Mouse (Mus musculus): ENCODE results near the gene Enox2. TPM values are rescaled to one million over a fixed set of nuclear protein-coding genes. Genes with fewer than 3 reads are reported as not detected.
A peak's percentile ranks its signal among the peaks of the same experiment; 100 is the strongest.

Enox2 gene
- 2.0 and 2.2 TPM in 2 replicates for polyA plus RNA-seq (2012; rRNA removed)
- polyA plus RNA-seq (2014; fragmentation: Nextera tagmentation; extraction: Ambion mirVana) = 3.1 and 5.3 TPM in 2 replicates

GRCm38 (mm10) chrX:49287700-49288563 lies at the start of gene Enox2:
Gene Enox2 (minus strand): TSS chrX:49288259.
- Histone ChIP-seq H3K4me1 (replicated peaks; ENCODE audit: control insufficient read depth in 2 of 2, insufficient read depth in 2 of 2, low read length in 1 of 2) (no peaks in the 10 kb centered on the region), H3K9ac (replicated peaks) (peak within 1 kb of the TSS; percentile 68), H3K9me3 (ENCODE audit: control insufficient read depth, low read length) (no peaks in the 10 kb centered on the region), H3K36me3 (replicated peaks; ENCODE audit: control insufficient read depth, insufficient read depth, low read depth) (no peaks in the 10 kb centered on the region), H3K27me3 (ENCODE audit: control insufficient read depth, insufficient read depth, low read length) (no peaks in the 10 kb centered on the region), H3K4me3 (ENCODE audit: insufficient read depth in 1 of 2, low read depth in 2 of 2, low read length in 2 of 2) (peak within 1 kb of the TSS; percentile 59 to 65), H3K27ac (no peak within 1 kb of the TSS), H3K4me2 (ENCODE audit: low read depth) (peak within 1 kb of the TSS; percentile 64)
- ATAC-seq (ENCODE audit: insufficient read depth) (peak; percentile 100), DNase-seq (ENCODE audit: low read depth in 3 of 3, low spot score in 3 of 3) (peak; percentile 67 to 73 (median 69))
- no peak for TF ChIP-seq EP300 (IDR thresholded peaks at IDR 0.05; ENCODE audit: low read depth)
- TF ChIP-seq CTCF (IDR thresholded peaks at IDR 0.05; ENCODE audit: low read depth) = no peak
- 16% methylated on average over 21 of the region's 26 CpGs for WGBS (ENCODE audit: insufficient replicate concordance)

- TF ChIP-seq CTCF (IDR thresholded peaks at IDR 0.05; ENCODE audit: low read depth) = peak; percentile 50; the same call in 1 of the 2 replicates
- no peak for TF ChIP-seq EP300 (IDR thresholded peaks at IDR 0.05; ENCODE audit: low read depth)
- H3K9ac ChIP-seq (replicated peaks) = no peak overlapping the region
- 32% methylated on average over 1 of the region's 1 CpGs for WGBS (ENCODE audit: insufficient replicate concordance)
- no peak overlapping the region for H3K4me2 ChIP-seq (ENCODE audit: low read depth)
- no peaks in the 10 kb centered on the region for H3K4me1 ChIP-seq (replicated peaks; ENCODE audit: control insufficient read depth in 2 of 2, insufficient read depth in 2 of 2, low read length in 1 of 2)
- H3K9me3 ChIP-seq (ENCODE audit: control insufficient read depth, low read length) = no peaks in the 10 kb centered on the region
- DNase-seq (ENCODE audit: low read depth in 3 of 3, low spot score in 3 of 3) = no peak
- H3K27ac ChIP-seq = no peak overlapping the region
- ATAC-seq (ENCODE audit: insufficient read depth) = no peak
- no peak overlapping the region for H3K4me3 ChIP-seq (ENCODE audit: insufficient read depth in 1 of 2, low read depth in 2 of 2, low read length in 2 of 2)
- H3K27me3 ChIP-seq (ENCODE audit: control insufficient read depth, insufficient read depth, low read length) = no peaks in the 10 kb centered on the region
- no peaks in the 10 kb centered on the region for H3K36me3 ChIP-seq (replicated peaks; ENCODE audit: control insufficient read depth, insufficient read depth, low read depth)
These were observed 21.4 kb upstream of the Enox2 start for GRCm38 (mm10) chrX:49309496-49309895.

- no peak for DNase-seq (ENCODE audit: low read depth in 3 of 3, low spot score in 3 of 3)
These were observed 18.6 kb upstream of the Enox2 start for GRCm38 (mm10) chrX:49306659-49307058.

GRCm38 (mm10) chrX:49279918-49280586 lies 8.0 kb downstream of the Enox2 start:
- no peak overlapping the region for H3K4me3 ChIP-seq (ENCODE audit: insufficient read depth in 1 of 2, low read depth in 2 of 2, low read length in 2 of 2)
- DNase-seq (ENCODE audit: low read depth in 3 of 3, low spot score in 3 of 3) (no peak), ATAC-seq (ENCODE audit: insufficient read depth) (no peak)
- no peak overlapping the region for H3K27ac ChIP-seq
- no peaks in the 10 kb centered on the region for H3K36me3 ChIP-seq (replicated peaks; ENCODE audit: control insufficient read depth, insufficient read depth, low read depth)
- no peak overlapping the region for H3K4me2 ChIP-seq (ENCODE audit: low read depth)
- TF ChIP-seq CTCF (IDR thresholded peaks at IDR 0.05; ENCODE audit: low read depth) (no peak), EP300 (IDR thresholded peaks at IDR 0.05; ENCODE audit: low read depth) (no peak)
- no peaks in the 10 kb centered on the region for H3K27me3 ChIP-seq (ENCODE audit: control insufficient read depth, insufficient read depth, low read length)
- H3K9me3 ChIP-seq (ENCODE audit: control insufficient read depth, low read length) = no peaks in the 10 kb centered on the region
- no peak overlapping the region for H3K9ac ChIP-seq (replicated peaks)
- WGBS (ENCODE audit: insufficient replicate concordance) = 57% methylated on average over 2 of the region's 2 CpGs
- no peaks in the 10 kb centered on the region for H3K4me1 ChIP-seq (replicated peaks; ENCODE audit: control insufficient read depth in 2 of 2, insufficient read depth in 2 of 2, low read length in 1 of 2)

More at GRCm38 (mm10) chrX:49306659-49307058, 18.6 kb upstream of the Enox2 start:
- Histone ChIP-seq H3K4me2 (ENCODE audit: low read depth) (no peak overlapping the region), H3K27me3 (ENCODE audit: control insufficient read depth, insufficient read depth, low read length) (no peaks in the 10 kb centered on the region), H3K4me1 (replicated peaks; ENCODE audit: control insufficient read depth in 2 of 2, insufficient read depth in 2 of 2, low read length in 1 of 2) (no peaks in the 10 kb centered on the region), H3K4me3 (ENCODE audit: insufficient read depth in 1 of 2, low read depth in 2 of 2, low read length in 2 of 2) (no peak overlapping the region), H3K9ac (replicated peaks) (no peak overlapping the region), H3K36me3 (replicated peaks; ENCODE audit: control insufficient read depth, insufficient read depth, low read depth) (no peaks in the 10 kb centered on the region), H3K9me3 (ENCODE audit: control insufficient read depth, low read length) (no peaks in the 10 kb centered on the region), H3K27ac (no peak overlapping the region)
- no peak for TF ChIP-seq EP300 (IDR thresholded peaks at IDR 0.05; ENCODE audit: low read depth)
- peak; percentile 61 for TF ChIP-seq CTCF (IDR thresholded peaks at IDR 0.05; ENCODE audit: low read depth)
- ATAC-seq (ENCODE audit: insufficient read depth) = no peak
- 4% methylated on average over 5 of the region's 5 CpGs for WGBS (ENCODE audit: insufficient replicate concordance)

- Histone ChIP-seq H3K4me2 (ENCODE audit: low read depth) (no peak overlapping the region), H3K9ac (replicated peaks) (no peak overlapping the region), H3K27ac (no peak overlapping the region), H3K36me3 (replicated peaks; ENCODE audit: control insufficient read depth, insufficient read depth, low read depth) (no peaks in the 10 kb centered on the region), H3K9me3 (ENCODE audit: control insufficient read depth, low read length) (no peaks in the 10 kb centered on the region), H3K4me1 (replicated peaks; ENCODE audit: control insufficient read depth in 2 of 2, insufficient read depth in 2 of 2, low read length in 1 of 2) (no peaks in the 10 kb centered on the region), H3K27me3 (ENCODE audit: control insufficient read depth, insufficient read depth, low read length) (no peaks in the 10 kb centered on the region), H3K4me3 (ENCODE audit: insufficient read depth in 1 of 2, low read depth in 2 of 2, low read length in 2 of 2) (no peak overlapping the region)
- TF ChIP-seq CTCF (IDR thresholded peaks at IDR 0.05; ENCODE audit: low read depth) (no peak), EP300 (IDR thresholded peaks at IDR 0.05; ENCODE audit: low read depth) (no peak)
- no peak for DNase-seq (ENCODE audit: low read depth in 3 of 3, low spot score in 3 of 3)
- WGBS (ENCODE audit: insufficient replicate concordance) = 70% methylated on average over 12 of the region's 12 CpGs
- no peak for ATAC-seq (ENCODE audit: insufficient read depth)
These were observed 14.5 kb downstream of the Enox2 start for GRCm38 (mm10) chrX:49273487-49274042.
